Mouse (Mus musculus) neutrophil, adult 5-6 weeks (primary cell): ENCODE results near the gene Olfr191. TPM values are rescaled to one million over a fixed set of nuclear protein-coding genes. Genes with fewer than 3 reads are reported as not detected.
"Not testable (repeated sequence)": the region's sequence is repeated elsewhere in the genome, so short reads cannot be mapped to it uniquely, and the experiment has no call there.

Source experiments
- ATAC-seq: fragments of 151-379, 151-347 bp; 2 replicates; pipeline ENCODE4 v1.8.0; 2017; ENCODE audit warnings: mild to moderate bottlenecking, moderate TSS enrichment; ENCODE audit not compliant: insufficient number of reproducible peaks, poor library complexity, low FRiP score, severe bottlenecking; ENCODE audit errors: extremely low read depth
- total RNA-seq: library from RNA; stranded (forward); fragments of 200-1000 nt; gene quantifications from 2 replicates; pipeline ENCODE4 v1.2.3, GENCODE M21; 2017

Gene Olfr191
- total RNA-seq, result not detected in 2 replicates

DNA sequence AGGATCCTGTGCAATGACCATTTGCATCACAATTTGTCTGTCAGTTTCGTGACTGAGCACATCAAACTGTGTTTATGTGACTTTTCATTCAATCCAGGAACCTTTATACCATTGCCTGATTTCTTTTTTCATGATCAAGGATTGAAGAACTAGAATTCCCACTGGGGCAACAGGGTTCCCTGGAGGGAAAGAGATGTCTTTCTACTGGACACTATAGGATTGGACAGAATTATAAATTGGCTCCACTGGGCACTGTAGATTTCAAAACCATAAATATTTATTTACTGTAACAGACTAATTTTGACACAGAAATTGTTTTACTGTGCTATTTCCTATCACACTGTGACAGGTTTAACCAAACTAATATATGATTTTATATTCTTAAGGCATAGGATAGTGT lies at the start of gene Olfr191:
TSS of gene Olfr191 (minus strand) at position 101 of the 400 bp plus-strand sequence.
- not testable (repeated sequence) for ATAC-seq

DNA sequence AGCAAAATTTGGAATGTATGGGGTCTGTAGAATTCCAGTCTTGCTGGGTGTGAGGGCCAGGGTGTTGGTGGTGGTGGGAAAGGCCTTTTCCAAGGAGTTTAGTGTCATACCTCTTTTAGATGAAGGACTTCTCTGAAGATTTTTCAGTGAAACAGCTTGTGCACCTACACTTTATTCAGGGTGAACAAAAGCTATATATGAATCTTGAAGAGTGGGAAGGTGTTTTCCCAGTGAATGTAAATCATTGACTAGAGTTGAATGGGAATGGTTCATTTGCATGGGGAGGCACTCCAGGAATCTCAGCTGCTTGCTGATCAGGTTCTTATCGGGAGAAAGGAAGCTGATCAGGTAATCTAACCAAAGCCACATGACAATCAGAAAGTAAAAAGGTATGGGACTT lies 41.1 kb upstream of the Olfr191 start:
- no peak for ATAC-seq

DNA sequence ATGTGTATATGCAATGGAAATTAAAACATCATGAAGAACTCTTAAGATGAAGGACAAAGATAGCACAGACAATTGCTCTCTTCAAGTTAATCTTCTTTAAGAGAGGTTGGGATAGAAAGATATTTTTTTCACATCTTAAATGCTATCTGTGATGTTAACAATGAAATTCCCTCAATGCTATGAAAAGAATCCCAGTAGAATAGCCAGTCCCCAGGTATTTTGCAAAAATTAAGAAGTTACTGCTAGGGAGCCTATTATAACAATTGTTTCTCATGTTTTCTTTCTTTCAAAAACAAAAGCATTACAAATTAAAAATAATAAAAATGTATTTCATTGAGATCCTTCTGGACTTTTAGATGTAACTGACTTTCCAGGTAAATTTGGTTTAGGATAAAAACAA lies 31.3 kb upstream of the Olfr191 start, which contains the start of gene Olfr194:
TSS of gene Olfr194 (minus strand) at position 101 of the 400 bp plus-strand sequence.
- no peak for ATAC-seq

DNA sequence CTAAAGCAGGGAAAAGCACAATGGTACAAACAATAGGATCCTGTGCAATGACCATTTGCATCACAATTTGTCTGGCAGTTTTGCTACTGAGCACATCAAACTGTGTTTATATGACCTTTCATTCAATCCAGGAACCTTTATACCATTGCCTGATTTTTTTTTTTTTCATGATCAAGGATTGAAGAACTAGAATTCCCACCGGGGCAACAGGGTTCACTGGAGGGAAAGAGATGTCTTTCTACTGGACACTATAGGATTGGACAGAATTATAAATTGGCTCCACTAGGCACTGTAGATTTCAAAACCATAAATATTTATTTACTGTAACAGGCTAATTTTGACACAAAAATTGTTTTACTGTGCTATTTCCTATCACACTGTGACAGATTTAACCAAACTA lies 22.2 kb upstream of the Olfr191 start, which contains the start of gene Olfr193:
TSS of gene Olfr193 (minus strand) at position 101 of the 400 bp plus-strand sequence.
- no peak for ATAC-seq

DNA sequence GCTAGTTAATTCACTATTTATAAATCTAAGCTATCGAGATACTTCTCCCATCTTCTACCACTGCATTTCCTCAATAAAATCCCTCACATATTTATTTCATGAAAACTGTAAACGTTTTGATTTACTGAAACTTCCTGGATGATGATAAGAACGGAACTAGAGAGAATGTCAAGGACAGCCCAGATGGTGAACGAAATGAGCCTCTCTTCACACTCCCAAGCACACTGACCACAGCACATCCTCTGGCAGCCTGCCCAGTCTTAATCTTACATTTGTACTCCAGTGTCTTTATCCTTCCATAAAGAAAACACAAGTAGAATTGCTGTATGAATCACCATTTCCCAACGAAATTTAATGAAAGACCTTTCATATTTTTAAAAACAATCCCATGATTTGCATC lies 18.9 kb upstream of the Olfr191 start:
- not testable (repeated sequence) for ATAC-seq

DNA sequence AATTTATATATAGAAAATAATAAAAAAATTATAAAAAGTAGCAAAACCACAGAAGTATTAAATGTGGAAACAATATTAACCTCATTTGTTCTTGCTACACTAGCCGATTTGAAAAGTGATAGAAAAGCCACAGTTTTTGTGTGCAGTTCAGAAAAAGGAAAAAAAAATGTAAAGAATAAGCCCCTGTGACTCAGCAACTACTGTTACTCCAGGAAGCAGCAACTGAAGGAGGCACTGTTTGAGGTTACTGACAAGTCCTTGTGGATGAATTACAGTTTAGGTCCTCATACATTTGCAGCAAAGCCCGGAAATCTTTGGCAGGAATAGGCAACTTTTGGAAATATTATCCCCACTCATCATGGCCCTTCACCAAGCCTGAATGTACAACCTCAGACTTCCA lies 15.7 kb upstream of the Olfr191 start:
- no peak for ATAC-seq

DNA sequence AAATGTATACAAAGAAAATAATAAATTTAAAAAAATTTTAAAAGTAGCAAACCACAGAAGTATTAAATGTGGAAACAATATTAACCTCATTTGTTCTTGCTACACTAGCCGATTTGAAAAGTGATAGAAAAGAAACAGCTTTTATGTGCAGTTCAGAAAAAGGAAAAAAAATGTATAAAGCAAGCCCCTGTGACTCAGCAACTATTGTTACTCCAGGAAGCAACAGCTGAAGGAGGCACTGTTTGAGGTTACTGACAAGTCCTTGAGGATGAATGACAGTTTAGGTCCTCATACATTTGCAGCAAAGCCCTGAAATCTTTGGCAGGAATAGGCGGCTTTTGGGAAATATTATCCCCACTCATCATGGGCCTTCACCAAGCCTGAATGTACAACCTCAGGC lies 8.5 kb downstream of the Olfr191 start:
- ATAC-seq, result not testable (repeated sequence)

DNA sequence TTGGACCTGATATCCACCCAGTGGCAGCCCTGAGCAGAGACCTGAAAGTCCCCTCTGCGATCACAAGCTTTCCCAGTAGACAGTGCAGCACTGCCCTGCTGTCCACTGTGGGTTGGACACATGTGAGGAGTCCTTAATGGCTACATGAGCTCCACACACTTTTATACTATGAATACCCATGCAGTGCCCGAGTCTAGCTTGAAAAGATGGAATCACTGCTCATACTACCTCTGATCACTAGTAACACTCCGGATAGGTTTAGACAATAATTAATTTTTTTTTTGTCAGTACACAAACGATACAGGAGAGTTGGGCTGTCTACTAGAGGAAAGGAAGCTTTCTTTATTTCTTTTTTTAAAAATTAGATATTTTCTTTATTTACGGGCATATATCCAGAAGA lies 11.7 kb downstream of the Olfr191 start, which contains the start of gene Olfr190:
TSS of gene Olfr190 (minus strand) at position 101 of the 400 bp plus-strand sequence.
- no peak for ATAC-seq

DNA sequence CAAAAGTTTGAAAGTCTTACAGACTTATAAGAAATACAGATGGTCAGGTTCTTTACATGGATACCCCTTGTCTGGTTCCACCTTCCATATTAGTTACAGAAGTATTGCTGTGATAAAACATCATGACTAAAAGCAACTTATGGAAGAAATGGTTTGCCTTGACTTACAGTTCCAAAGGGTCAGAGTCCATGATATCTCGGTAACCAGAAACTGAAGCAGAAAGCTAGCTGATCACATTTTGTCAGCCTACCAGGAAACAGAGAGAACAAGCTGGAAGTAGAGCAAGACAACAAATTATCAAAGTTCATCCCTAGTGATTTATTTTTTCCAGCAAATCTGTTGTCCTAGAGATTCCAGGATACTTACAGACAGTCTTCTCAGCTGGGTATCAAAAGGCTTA lies 16.1 kb downstream of the Olfr191 start:
- ATAC-seq, result no peak

DNA sequence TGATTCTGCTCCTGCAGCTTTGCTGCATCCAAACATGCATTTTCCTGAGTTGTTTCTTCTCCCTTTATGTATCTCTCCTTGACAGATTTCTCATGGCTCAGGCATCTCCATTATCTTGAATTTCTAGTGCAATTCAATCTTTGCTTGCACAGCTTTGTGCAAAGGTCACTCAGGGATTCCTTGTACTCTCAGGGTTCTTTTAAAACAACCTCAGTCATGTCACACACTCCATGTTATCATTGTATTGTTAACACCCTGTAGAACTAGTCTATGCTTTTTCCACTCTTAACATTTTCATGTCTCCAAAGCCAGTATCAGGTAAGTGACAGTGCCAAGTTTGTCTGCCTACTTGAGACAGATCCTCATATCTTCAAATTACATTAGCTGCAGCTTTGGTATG lies 17.9 kb downstream of the Olfr191 start:
- no peak for ATAC-seq

DNA sequence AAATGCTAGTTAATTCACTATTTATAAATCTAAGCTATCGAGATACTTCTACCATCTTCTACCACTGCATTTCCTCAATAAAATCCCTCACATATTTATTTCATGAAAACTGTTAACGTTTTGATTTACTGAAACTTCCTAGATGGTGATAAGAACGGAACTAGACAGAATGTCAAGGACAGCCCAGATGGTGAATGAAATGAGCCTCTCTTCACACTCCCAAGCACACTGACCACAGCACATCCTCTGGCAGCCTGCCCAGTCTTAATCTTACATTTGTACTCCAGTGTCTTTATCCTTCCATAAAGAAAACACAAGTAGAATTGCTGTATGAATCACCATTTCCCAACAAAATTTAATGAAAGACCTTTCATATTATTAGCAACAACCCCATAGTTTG lies 27.2 kb downstream of the Olfr191 start:
- ATAC-seq, result not testable (repeated sequence)

DNA sequence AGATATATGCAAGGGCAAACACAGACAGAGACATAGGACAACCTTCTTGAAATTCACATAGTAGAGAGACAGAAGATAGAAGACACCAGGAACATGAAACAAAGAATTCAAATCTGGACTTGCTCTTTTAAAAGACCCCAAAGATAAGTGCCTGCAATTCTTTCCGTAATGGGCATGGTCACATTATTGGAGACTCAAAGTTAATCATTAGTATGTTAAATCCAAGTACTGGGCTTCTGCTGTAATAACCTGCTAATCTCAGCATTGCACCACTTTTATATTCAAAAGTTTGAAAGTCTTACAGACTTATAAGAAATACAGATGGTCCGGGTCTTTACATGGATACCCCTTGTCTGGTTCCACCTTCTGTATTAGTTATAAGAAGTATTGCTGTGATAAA lies 40.3 kb downstream of the Olfr191 start:
- not testable (repeated sequence) for ATAC-seq

DNA sequence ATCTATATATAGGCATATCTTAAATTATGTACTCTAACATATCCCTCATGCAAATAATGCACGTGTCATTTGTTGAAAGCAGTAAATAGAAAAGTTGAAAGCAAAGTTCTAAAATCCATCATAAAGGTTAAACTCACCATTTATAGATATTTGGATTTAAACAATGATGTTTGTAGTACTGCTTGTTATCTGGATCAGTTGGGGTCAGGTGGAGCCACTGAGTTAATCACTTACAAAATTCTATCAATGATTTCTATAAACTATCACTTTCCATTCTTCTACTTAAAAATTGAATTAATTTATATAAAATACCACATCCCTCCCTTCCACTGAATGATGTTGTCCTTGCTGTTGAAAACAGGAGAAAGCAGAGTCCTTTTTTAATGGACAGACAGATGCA lies 40.8 kb downstream of the Olfr191 start:
- no peak for ATAC-seq

DNA sequence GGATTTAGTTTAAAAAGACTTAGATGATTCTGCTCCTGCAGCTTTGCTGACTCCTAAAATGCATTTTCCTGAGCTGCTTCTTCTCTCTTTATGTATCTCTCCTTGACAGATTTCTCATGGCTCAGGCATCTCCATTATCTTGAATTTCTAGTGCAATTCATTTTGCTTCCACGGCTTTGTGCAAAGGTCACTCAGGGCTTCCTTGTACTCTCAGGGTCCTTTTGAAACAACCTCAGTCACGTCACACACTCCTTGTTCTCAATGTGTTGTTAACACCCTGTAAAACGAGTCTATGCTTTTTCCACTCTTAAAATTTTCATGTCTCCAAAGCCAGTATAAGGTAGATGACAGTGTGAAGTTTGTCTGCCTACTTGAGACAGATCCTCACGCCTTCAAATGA lies 42.0 kb downstream of the Olfr191 start:
- ATAC-seq, result no peak

DNA sequence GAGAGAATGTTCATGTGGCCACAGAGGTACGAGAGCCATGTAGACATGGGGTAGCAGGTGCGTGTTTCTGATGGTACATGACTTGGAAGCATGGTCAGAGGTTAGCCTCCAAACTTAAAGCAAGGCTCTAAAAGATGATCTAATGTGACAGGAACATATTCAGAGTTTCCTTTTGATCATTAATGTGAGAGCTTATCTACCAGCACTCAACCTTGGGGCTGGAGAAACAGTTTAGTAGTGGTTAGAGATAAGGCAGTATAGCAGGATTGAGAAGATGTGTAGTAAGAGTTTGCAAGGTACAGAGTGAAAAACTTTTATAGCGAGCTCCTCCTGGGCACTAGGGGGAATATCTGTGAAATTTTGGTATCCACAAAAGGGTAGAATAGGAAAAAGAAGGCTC lies 43.8 kb downstream of the Olfr191 start:
- no peak for ATAC-seq

DNA sequence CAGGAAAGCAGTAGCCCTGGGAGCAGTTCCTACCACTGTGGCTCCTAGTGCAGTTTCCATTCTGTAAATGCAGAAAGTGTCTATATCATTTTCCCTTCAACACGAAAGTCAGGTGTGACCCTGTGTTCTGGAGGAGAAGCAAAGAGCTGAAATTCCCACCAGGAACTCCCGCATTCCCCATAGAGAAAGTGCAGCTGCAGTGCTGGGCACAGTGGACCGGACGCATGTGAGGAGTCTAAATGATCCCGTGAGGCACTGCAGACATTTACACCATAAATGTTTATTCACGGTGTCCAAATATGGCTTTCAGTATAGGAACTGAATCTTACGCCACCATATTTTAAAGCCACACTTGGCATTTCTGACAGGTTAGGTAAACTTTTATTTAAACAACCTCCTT lies 49.9 kb downstream of the Olfr191 start, which contains the start of gene Olfr187:
TSS of gene Olfr187 (minus strand) at position 58 of the 400 bp plus-strand sequence.
- ATAC-seq, result no peak

Other genes with a start within 250 kb of the Olfr191 start
- gene Olfr177, start 215.1 kb downstream of the Olfr191 start, total RNA-seq, result 0.25 TPM in 1 of 2 replicates, not detected in the other
- not detected in 2 replicates for gene Olfr178, start 197.8 kb downstream of the Olfr191 start, total RNA-seq
- gene Olfr181, start 161.1 kb downstream of the Olfr191 start, total RNA-seq, result not detected in 2 replicates
- not detected in 2 replicates for gene Olfr180, start 160.4 kb downstream of the Olfr191 start, total RNA-seq
- not detected in 2 replicates for gene Olfr183, start 94.5 kb downstream of the Olfr191 start, total RNA-seq
- gene Olfr186, start 59.5 kb downstream of the Olfr191 start, total RNA-seq, result not detected in 2 replicates
- not detected in 2 replicates for gene Olfr187, start 50.1 kb downstream of the Olfr191 start, total RNA-seq
- gene Olfr190, start 11.8 kb downstream of the Olfr191 start, total RNA-seq, result under 0.01 TPM in 1 of 2 replicates, not detected in the other
- gene Olfr193, start 22.1 kb upstream of the Olfr191 start, total RNA-seq, result not detected in 2 replicates
- gene Olfr194, start 31.2 kb upstream of the Olfr191 start, total RNA-seq, result 0.12 TPM in 1 of 2 replicates, not detected in the other
- gene Olfr195, start 57.2 kb upstream of the Olfr191 start, total RNA-seq, result not detected in 2 replicates
- not detected in 2 replicates for gene Olfr196, start 80.6 kb upstream of the Olfr191 start, total RNA-seq
- not detected in 2 replicates for gene Olfr198, start 113.7 kb upstream of the Olfr191 start, total RNA-seq
- not detected in 2 replicates for gene Olfr199, start 129.9 kb upstream of the Olfr191 start, total RNA-seq
- gene Olfr201, start 182.8 kb upstream of the Olfr191 start, total RNA-seq, result not detected in 2 replicates
- gene Olfr202, start 197.0 kb upstream of the Olfr191 start, total RNA-seq, result not detected in 2 replicates
- not detected in 2 replicates for gene Olfr203, start 209.1 kb upstream of the Olfr191 start, total RNA-seq
- not detected in 2 replicates for gene Olfr204, start 228.4 kb upstream of the Olfr191 start, total RNA-seq
- gene Olfr205, start 241.3 kb upstream of the Olfr191 start, total RNA-seq, result not detected in 2 replicates